Mouse (Mus musculus): ENCODE data around the gene B4gat1. TPM values are rescaled to one million over a fixed set of nuclear protein-coding genes. Genes with fewer than 3 reads are reported as not detected.

Gene B4gat1
- total and polyA plus RNA-seq, 2 experiments from 2014 or later = 136 to 172 TPM

DNA sequence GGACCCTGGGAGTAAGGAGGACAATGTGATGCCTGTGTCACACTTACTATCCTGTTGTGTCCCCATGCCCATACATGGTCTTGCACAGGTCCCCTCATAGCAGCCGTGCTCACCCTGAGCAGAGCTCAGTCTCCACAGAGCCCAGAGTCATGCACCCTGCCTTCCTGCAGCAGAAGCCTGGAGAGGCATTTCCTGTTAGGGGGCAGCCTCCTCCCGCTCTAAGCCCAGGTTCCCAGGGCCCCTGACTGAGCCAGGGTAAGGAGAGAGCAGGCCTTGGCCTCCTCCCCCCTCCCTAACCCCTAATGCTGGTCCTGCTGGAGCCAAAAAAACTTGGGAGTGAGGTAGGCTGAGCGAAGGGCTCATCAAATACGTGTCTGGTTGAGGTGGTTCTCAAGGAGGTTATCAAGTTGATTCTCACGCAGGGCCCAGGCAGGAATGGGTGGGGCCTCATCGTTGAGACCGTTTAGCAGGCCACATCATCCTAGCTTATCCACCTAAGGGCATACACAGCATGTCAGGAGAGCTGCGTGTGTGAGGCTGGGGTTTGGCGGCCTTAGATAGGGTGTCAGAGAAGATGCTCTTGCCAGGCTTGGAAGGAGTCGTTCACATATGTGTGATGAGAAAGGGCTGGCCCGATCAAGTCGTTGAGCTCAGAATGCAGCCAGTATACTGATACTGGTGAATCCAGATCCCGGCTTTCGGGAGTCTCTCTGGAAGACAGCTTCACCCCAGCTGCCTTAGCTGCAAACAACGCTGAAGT, 28.6 kb downstream of the B4gat1 start:
- Histone ChIP-seq H3K9ac (replicated peaks; ENCODE audit: low read length, poor library complexity, severe bottlenecking) (no peak overlapping the region), H3K27ac (ENCODE audit: low read depth, low read length) (no peak overlapping the region), H3K4me2 (ENCODE audit: low read depth, low read length, poor library complexity, severe bottlenecking) (peak overlapping the region; percentile 74), H3K4me1 (ENCODE audit: insufficient read depth, low read length) (peaks cover 11% of the 10 kb centered on the region), H3K9me3 (ENCODE audit: low read length) (no peaks in the 10 kb centered on the region), H3K27me3 (ENCODE audit: insufficient read depth, low read length) (peaks cover 25% of the 10 kb centered on the region), H3K4me3 (ENCODE audit: low read depth, low read length) (peak overlapping the region; percentile 38; the same call in 1 of the 2 replicates), H3K36me3 (ENCODE audit: insufficient read depth, low read length) (no peaks in the 10 kb centered on the region)
- no peak for DNase-seq (ENCODE audit: low spot score)
- no peak for TF ChIP-seq CTCF (IDR thresholded peaks at IDR 0.05)
- no peak for ATAC-seq (ENCODE audit: low FRiP score)
- 14% methylated on average over 15 of the region's 15 CpGs for WGBS

GRCm38 (mm10) chr19:5067867-5068569, 29.4 kb downstream of the B4gat1 start, which contains the start of gene Cd248:
Gene Cd248 (plus strand): TSS chr19:5068078.
- under 1% methylated on average over 51 of the region's 56 CpGs for WGBS
- Histone ChIP-seq H3K36me3 (ENCODE audit: insufficient read depth, low read length) (no peaks in the 10 kb centered on the region), H3K27me3 (ENCODE audit: insufficient read depth, low read length) (peaks cover 25% of the 10 kb centered on the region), H3K9me3 (ENCODE audit: low read length) (no peaks in the 10 kb centered on the region), H3K27ac (ENCODE audit: low read depth, low read length) (no peak within 1 kb of the TSS), H3K4me1 (ENCODE audit: insufficient read depth, low read length) (peaks cover 11% of the 10 kb centered on the region), H3K4me3 (ENCODE audit: low read depth, low read length) (peak within 1 kb of the TSS; percentile 38), H3K9ac (replicated peaks; ENCODE audit: low read length, poor library complexity, severe bottlenecking) (peak within 1 kb of the TSS; percentile 54), H3K4me2 (ENCODE audit: low read depth, low read length, poor library complexity, severe bottlenecking) (peak within 1 kb of the TSS; percentile 74)
- DNase-seq (ENCODE audit: low spot score) = peak; percentile 60
- ATAC-seq (ENCODE audit: low FRiP score) = no peak
- TF ChIP-seq CTCF (IDR thresholded peaks at IDR 0.05) = no peak

DNA sequence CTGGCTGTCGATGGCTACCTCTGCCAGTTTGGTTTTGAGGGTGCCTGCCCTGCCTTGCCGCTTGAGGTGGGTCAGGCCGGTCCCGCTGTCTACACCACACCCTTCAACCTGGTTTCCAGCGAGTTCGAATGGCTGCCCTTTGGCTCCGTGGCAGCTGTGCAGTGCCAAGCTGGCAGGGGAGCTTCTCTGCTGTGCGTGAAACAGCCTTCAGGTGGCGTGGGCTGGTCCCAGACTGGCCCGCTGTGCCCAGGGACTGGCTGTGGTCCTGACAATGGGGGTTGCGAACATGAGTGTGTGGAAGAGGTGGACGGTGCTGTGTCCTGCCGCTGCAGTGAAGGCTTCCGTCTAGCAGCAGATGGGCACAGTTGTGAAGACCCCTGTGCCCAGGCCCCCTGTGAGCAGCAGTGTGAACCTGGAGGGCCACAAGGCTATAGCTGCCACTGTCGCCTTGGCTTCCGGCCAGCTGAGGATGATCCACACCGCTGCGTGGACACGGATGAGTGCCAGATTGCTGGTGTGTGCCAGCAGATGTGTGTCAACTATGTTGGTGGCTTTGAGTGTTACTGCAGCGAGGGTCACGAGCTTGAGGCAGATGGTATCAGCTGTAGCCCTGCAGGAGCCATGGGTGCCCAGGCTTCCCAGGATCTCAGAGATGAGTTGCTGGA, 30.1 kb downstream of the B4gat1 start:
- Histone ChIP-seq H3K27me3 (ENCODE audit: insufficient read depth, low read length) (peaks cover 25% of the 10 kb centered on the region), H3K4me2 (ENCODE audit: low read depth, low read length, poor library complexity, severe bottlenecking) (peak overlapping the region; percentile 74), H3K4me1 (ENCODE audit: insufficient read depth, low read length) (peaks cover 11% of the 10 kb centered on the region), H3K9me3 (ENCODE audit: low read length) (no peaks in the 10 kb centered on the region), H3K9ac (replicated peaks; ENCODE audit: low read length, poor library complexity, severe bottlenecking) (peak overlapping the region; percentile 54; the same call in 1 of the 2 replicates), H3K27ac (ENCODE audit: low read depth, low read length) (no peak overlapping the region), H3K36me3 (ENCODE audit: insufficient read depth, low read length) (no peaks in the 10 kb centered on the region), H3K4me3 (ENCODE audit: low read depth, low read length) (peak overlapping the region; percentile 38)
- ATAC-seq (ENCODE audit: low FRiP score) (peak; percentile 9; the same call in 1 of the 2 replicates), DNase-seq (ENCODE audit: low spot score) (no peak)
- 32% methylated on average over 21 of the region's 21 CpGs for WGBS
- TF ChIP-seq CTCF (IDR thresholded peaks at IDR 0.05) = no peak

DNA sequence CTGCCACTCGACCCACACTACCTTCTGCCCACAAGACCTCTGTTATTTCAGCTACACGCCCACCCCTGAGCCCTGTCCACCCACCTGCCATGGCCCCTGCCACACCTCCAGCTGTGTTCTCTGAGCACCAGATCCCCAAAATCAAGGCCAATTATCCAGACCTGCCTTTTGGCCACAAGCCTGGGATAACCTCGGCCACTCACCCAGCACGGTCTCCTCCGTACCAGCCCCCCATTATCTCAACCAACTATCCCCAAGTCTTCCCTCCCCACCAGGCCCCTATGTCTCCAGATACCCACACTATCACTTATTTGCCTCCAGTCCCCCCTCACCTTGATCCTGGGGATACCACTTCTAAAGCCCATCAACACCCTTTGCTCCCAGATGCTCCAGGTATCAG, 30.9 kb downstream of the B4gat1 start:
- WGBS = 91% methylated on average over 5 of the region's 5 CpGs
- Histone ChIP-seq H3K27me3 (ENCODE audit: insufficient read depth, low read length) (peaks cover 29% of the 10 kb centered on the region), H3K4me3 (ENCODE audit: low read depth, low read length) (no peak overlapping the region), H3K9me3 (ENCODE audit: low read length) (no peaks in the 10 kb centered on the region), H3K4me1 (ENCODE audit: insufficient read depth, low read length) (peaks cover 11% of the 10 kb centered on the region), H3K36me3 (ENCODE audit: insufficient read depth, low read length) (no peaks in the 10 kb centered on the region), H3K4me2 (ENCODE audit: low read depth, low read length, poor library complexity, severe bottlenecking) (peak overlapping the region; percentile 1), H3K9ac (replicated peaks; ENCODE audit: low read length, poor library complexity, severe bottlenecking) (no peak overlapping the region), H3K27ac (ENCODE audit: low read depth, low read length) (no peak overlapping the region)
- no peak for DNase-seq (ENCODE audit: low spot score)
- TF ChIP-seq CTCF (IDR thresholded peaks at IDR 0.05) = no peak
- no peak for ATAC-seq (ENCODE audit: low FRiP score)

- no peak for ATAC-seq (ENCODE audit: low FRiP score)
- Histone ChIP-seq H3K9ac (replicated peaks; ENCODE audit: low read length, poor library complexity, severe bottlenecking) (no peak overlapping the region), H3K4me2 (ENCODE audit: low read depth, low read length, poor library complexity, severe bottlenecking) (peak overlapping the region; percentile 1; the same call in 1 of the 2 replicates), H3K27me3 (ENCODE audit: insufficient read depth, low read length) (peaks cover 29% of the 10 kb centered on the region), H3K4me1 (ENCODE audit: insufficient read depth, low read length) (peaks cover 11% of the 10 kb centered on the region), H3K4me3 (ENCODE audit: low read depth, low read length) (no peak overlapping the region), H3K36me3 (ENCODE audit: insufficient read depth, low read length) (no peaks in the 10 kb centered on the region), H3K27ac (ENCODE audit: low read depth, low read length) (no peak overlapping the region), H3K9me3 (ENCODE audit: low read length) (no peaks in the 10 kb centered on the region)
- TF ChIP-seq CTCF (IDR thresholded peaks at IDR 0.05) = no peak
- 87% methylated on average over 7 of the region's 7 CpGs for WGBS
- DNase-seq (ENCODE audit: low spot score) = no peak
These were observed 31.4 kb downstream of the B4gat1 start for GRCm38 (mm10) chr19:5069978-5070377.

Measured in midbrain, postnatal 0 days (tissue).